Comparison of ENCODE assay signal across 8 mouse cellular contexts in the genomic region with DNA sequence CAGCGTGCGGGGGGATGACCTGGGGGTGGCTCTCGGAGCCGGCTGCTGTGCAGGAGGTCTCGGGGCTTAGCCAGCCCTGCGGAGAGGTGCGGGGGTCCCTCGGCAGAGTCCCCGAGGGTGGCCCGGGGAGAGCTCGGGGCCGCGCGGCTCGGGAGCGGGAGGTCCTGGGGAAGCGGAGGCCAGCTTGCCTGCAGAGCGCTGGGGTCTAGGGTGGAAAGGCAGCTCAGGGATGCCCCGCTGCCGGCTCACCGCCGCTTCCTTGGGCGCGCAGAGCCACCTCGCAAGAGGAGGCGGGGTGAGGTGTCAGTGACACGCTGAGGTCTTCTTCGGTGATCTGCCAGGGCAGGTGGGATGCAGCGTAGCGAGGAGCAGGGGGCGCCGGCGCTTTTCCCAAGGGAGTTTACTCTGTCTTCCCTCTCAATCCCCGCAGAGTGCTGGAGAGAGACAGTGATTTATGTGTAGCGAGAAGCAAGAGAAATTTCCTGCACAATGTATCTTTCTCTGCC. TPM values are rescaled to one million over a fixed set of nuclear protein-coding genes. Genes with fewer than 3 reads are reported as not detected.
DNase-seq lines count a peak whose midpoint lies in the region; ATAC-seq and TF ChIP-seq lines count a peak whose summit lies in the region.

No protein-coding gene starts in this region.

- no peak; the same call in 1 of the 2 replicates for ATAC-seq in heart, embryonic 11.5 days (replicated peaks; ENCODE audit: insufficient number of reproducible peaks, low FRiP score, low TSS enrichment)
- peak; percentile 26 to 43 for ATAC-seq in hematopoietic stem cell, adult 5-6 weeks (replicated peaks in 1 of 2; ENCODE audit: insufficient read depth in 1 of 2, low FRiP score in 2 of 2, low TSS enrichment in 1 of 2, low read depth in 1 of 2, poor library complexity in 2 of 2, severe bottlenecking in 2 of 2)
- peak; percentile 80 for ATAC-seq in midbrain, embryonic 16.5 days

- under 1% methylated on average over 35 of the region's 35 CpGs for WGBS in heart, embryonic 11.5 days (ENCODE audit: insufficient replicate concordance)
- WGBS in limb, embryonic 10.5 days: under 1% methylated on average over 35 of the region's 35 CpGs
- WGBS in midbrain, embryonic 16.5 days: under 1% methylated on average over 32 of the region's 35 CpGs
- under 1% methylated on average over 35 of the region's 35 CpGs for WGBS in thymus, adult 2 months

- H3K36me3 ChIP-seq in heart, embryonic 11.5 days (ENCODE audit: control insufficient read depth, insufficient read depth, low read length): no peaks in the 10 kb centered on the region
- H3K36me3 ChIP-seq in limb, embryonic 10.5 days: no peaks in the 10 kb centered on the region
- H3K36me3 ChIP-seq in midbrain, embryonic 16.5 days (ENCODE audit: control insufficient read depth, insufficient read depth, low read length): no peaks in the 10 kb centered on the region
- H3K36me3 ChIP-seq in thymus, adult 2 months (ENCODE audit: control insufficient read depth, insufficient read depth, low read length): no peaks in the 10 kb centered on the region

- H3K4me3 ChIP-seq in heart, embryonic 11.5 days (ENCODE audit: low read depth, low read length): peak overlapping the region; percentile 95
- peak overlapping the region; percentile 81 for H3K4me3 ChIP-seq in cortical plate, adult 2 months (ENCODE audit: insufficient read depth, low read length)
- H3K4me3 ChIP-seq in limb, embryonic 10.5 days: peak overlapping the region; percentile 98
- peak overlapping the region; percentile 79 for H3K4me3 ChIP-seq in midbrain, embryonic 16.5 days (ENCODE audit: low read depth, low read length)
- peak overlapping the region; percentile 77 for H3K4me3 ChIP-seq in thymus, adult 2 months (ENCODE audit: control insufficient read depth, insufficient read depth, low read length)

- peak overlapping the region; percentile 78 for H3K4me2 ChIP-seq in heart, embryonic 11.5 days
- peak overlapping the region; percentile 65 for H3K4me2 ChIP-seq in midbrain, embryonic 16.5 days (ENCODE audit: low read length)

- TF ChIP-seq CTCF in cortical plate, adult 2 months (IDR thresholded peaks at IDR 0.05; ENCODE audit: extremely low read depth, insufficient read depth, low read length): no peak
- no peak for TF ChIP-seq CTCF in thymus, adult 2 months (IDR thresholded peaks at IDR 0.05; ENCODE audit: borderline replicate concordance, control insufficient read depth, extremely low read depth, insufficient read depth, low read length, poor library complexity)

- no peak for TF ChIP-seq POLR2A in cortical plate, adult 2 months (IDR thresholded peaks at IDR 0.05; ENCODE audit: extremely low read depth, insufficient read depth, low read length)
- TF ChIP-seq POLR2A in thymus, adult 2 months (IDR thresholded peaks at IDR 0.05; ENCODE audit: control insufficient read depth, extremely low read depth, insufficient read depth, low read length, poor library complexity): no peak

- peak overlapping the region; percentile 90 for H3K27ac ChIP-seq in heart, embryonic 11.5 days (ENCODE audit: low read depth, low read length)
- peak overlapping the region; percentile 86 for H3K27ac ChIP-seq in cortical plate, adult 2 months (ENCODE audit: insufficient read depth, low read length)
- peak overlapping the region; percentile 99 for H3K27ac ChIP-seq in limb, embryonic 10.5 days
- H3K27ac ChIP-seq in midbrain, embryonic 16.5 days (ENCODE audit: low read length): peak overlapping the region; percentile 95
- H3K27ac ChIP-seq in thymus, adult 2 months (ENCODE audit: control insufficient read depth, insufficient read depth, low read length): peak overlapping the region; percentile 30; the same call in 1 of the 2 replicates

- no peak for DNase-seq in heart, postnatal 25 days (ENCODE audit: low spot score)
- DNase-seq in ES-CJ7 (ENCODE audit: low read depth, low spot score): peak; percentile 58
- no peak for DNase-seq in limb, embryonic 10.5 days (ENCODE audit: low spot score)
- peak; percentile 68 for DNase-seq in thymus, adult 2 months

- no peaks in the 10 kb centered on the region for H3K27me3 ChIP-seq in heart, embryonic 11.5 days (ENCODE audit: control insufficient read depth, insufficient read depth, low read length)
- no peaks in the 10 kb centered on the region for H3K27me3 ChIP-seq in limb, embryonic 10.5 days (ENCODE audit: low read depth, poor library complexity, severe bottlenecking)
- H3K27me3 ChIP-seq in midbrain, embryonic 16.5 days (ENCODE audit: control insufficient read depth, insufficient read depth, low read depth, low read length): peaks cover 5% of the 10 kb centered on the region; the same call in 1 of the 2 replicates
- no peaks in the 10 kb centered on the region for H3K27me3 ChIP-seq in thymus, adult 2 months (ENCODE audit: control insufficient read depth, insufficient read depth, low read length)

- H3K9me3 ChIP-seq in heart, embryonic 11.5 days (replicated peaks; ENCODE audit: control insufficient read depth, low read length): no peaks in the 10 kb centered on the region
- no peaks in the 10 kb centered on the region for H3K9me3 ChIP-seq in limb, embryonic 10.5 days (replicated peaks)
- H3K9me3 ChIP-seq in midbrain, embryonic 16.5 days (replicated peaks; ENCODE audit: control insufficient read depth, low read length, poor library complexity, severe bottlenecking): no peaks in the 10 kb centered on the region

- intact Hi-C loops in heart, postnatal 25 days (cut with DNase I): loop anchor here (5.0 to 10.0 kb wide), 3 partner anchors 103 to 154 kb away; a partner anchor contains a TSS

- H3K9ac ChIP-seq in heart, embryonic 11.5 days (ENCODE audit: low read depth, low read length): peak overlapping the region; percentile 95
- H3K9ac ChIP-seq in midbrain, embryonic 16.5 days (ENCODE audit: low read depth, low read length): peak overlapping the region; percentile 92

- H3K4me1 ChIP-seq in heart, embryonic 11.5 days (ENCODE audit: control insufficient read depth, insufficient read depth, low read length): 0 out of 2 replicates have a peak, but pooled peaks cover 5% of the 10 kb centered on the region
- H3K4me1 ChIP-seq in cortical plate, adult 2 months (ENCODE audit: control insufficient read depth, insufficient read depth, low read length): peaks cover 5% of the 10 kb centered on the region; the same call in 1 of the 2 replicates
- peaks cover 63% of the 10 kb centered on the region for H3K4me1 ChIP-seq in limb, embryonic 10.5 days
- H3K4me1 ChIP-seq in midbrain, embryonic 16.5 days (ENCODE audit: control insufficient read depth, insufficient read depth, low read length): peaks cover 35% of the 10 kb centered on the region
- H3K4me1 ChIP-seq in thymus, adult 2 months (replicated peaks; ENCODE audit: control insufficient read depth, insufficient read depth, low read length): peaks cover 3% of the 10 kb centered on the region; the same call in 1 of the 2 replicates

RNA-seq across cellular contexts. Expression of a gene that starts 0.9 kb away (rescaled TPM):
- polyA plus RNA-seq in heart, embryonic 11.5 days (2014; fragmentation: Nextera tagmentation; extraction: Ambion mirVana): 4.4 and 6.1 TPM in 2 replicates
- total RNA-seq in heart, postnatal 25 days (2021): 10 to 100 TPM; 14.0 to 16.1 TPM
- 5.6 and 6.2 TPM in 2 replicates for polyA plus RNA-seq in cortical plate, adult 2 months (2012; rRNA removed)
- 0.94 and 2.0 TPM in 2 replicates for total RNA-seq in hematopoietic stem cell, adult 5-6 weeks (2017)
- 10.5 and 16.1 TPM in 2 replicates for polyA plus RNA-seq in limb, embryonic 10.5 days (2016; fragmentation: Nextera tagmentation; extraction: Ambion mirVana)
- polyA plus RNA-seq in midbrain, embryonic 16.5 days (2015; fragmentation: Nextera tagmentation; extraction: Ambion mirVana): 2.1 and 3.4 TPM in 2 replicates
- polyA plus RNA-seq in thymus, adult 2 months (2012; rRNA removed): 8.7 and 8.8 TPM in 2 replicates

Comparison
In these comparisons a context has a peak if more than half of its experiments do, and no peak if none do; other contexts are left out.
1. H3K27ac ChIP-seq: peak in every context shown above with its lines; median percentile 99 in limb, embryonic 10.5 days; 95 in midbrain, embryonic 16.5 days; 90 in heart, embryonic 11.5 days; 86 in cortical plate, adult 2 months; 30 in thymus, adult 2 months.
2. DNase-seq: peak in ES-CJ7 (single experiment) and thymus, adult 2 months (single experiment); none in heart, postnatal 25 days (single experiment) and limb, embryonic 10.5 days (single experiment).
3. Peak in every context shown above with its lines, with median percentiles within 50 percentile points of each other: H3K4me3 ChIP-seq.